Mouse (Mus musculus) adrenal gland (tissue): Measurements from ENCODE around the gene Fxyd4.

Experiments
- intact Hi-C: fragments of 180-260 bp; cut with DNase I; formaldehyde crosslinking; loops from one replicate; pipeline ENCODE4 v1.15.1; 2025

Fxyd4 gene

GRCm38 (mm10) chr6:117920659-117921640 is 16.5 kb downstream of the Fxyd4 start:
- intact Hi-C loops, result no loop called here

GRCm38 (mm10) chr6:117918043-117918442 is 19.4 kb downstream of the Fxyd4 start:
- intact Hi-C loops, result no loop called here

- intact Hi-C loops, result loop anchor here (2.0 kb wide), 1 partner anchor 39 kb away; no protein-coding TSS in a partner anchor
Measured at GRCm38 (mm10) chr6:117917576-117917975, 19.9 kb downstream of the Fxyd4 start.

GRCm38 (mm10) chr6:117916737-117917426 is 20.6 kb downstream of the Fxyd4 start:
- intact Hi-C loops, result loop anchor here (2.0 kb wide), 1 partner anchor 38 kb away; no protein-coding TSS in a partner anchor

GRCm38 (mm10) chr6:117916205-117916736 is 21.2 kb downstream of the Fxyd4 start:
- intact Hi-C loops, result loop anchor here (2.0 kb wide), 1 partner anchor 37 kb away; no protein-coding TSS in a partner anchor

- intact Hi-C loops, result no loop called here
Measured at GRCm38 (mm10) chr6:117914541-117914940, 23.0 kb downstream of the Fxyd4 start.

GRCm38 (mm10) chr6:117910120-117910661 is 27.3 kb downstream of the Fxyd4 start:
- intact Hi-C loops, result no loop called here

- intact Hi-C loops, result no loop called here
Measured at GRCm38 (mm10) chr6:117908424-117908900, 29.0 kb downstream of the Fxyd4 start.

GRCm38 (mm10) chr6:117907979-117908355 is 29.5 kb downstream of the Fxyd4 start:
- intact Hi-C loops, result no loop called here

GRCm38 (mm10) chr6:117907301-117907978 is 30.1 kb downstream of the Fxyd4 start:
- intact Hi-C loops, result no loop called here

GRCm38 (mm10) chr6:117906590-117907271 is 30.8 kb downstream of the Fxyd4 start:
- intact Hi-C loops, result no loop called here

- intact Hi-C loops, result no loop called here
Measured at GRCm38 (mm10) chr6:117906015-117906531, 31.4 kb downstream of the Fxyd4 start.

- intact Hi-C loops, result no loop called here
Measured at GRCm38 (mm10) chr6:117905260-117905930, 32.1 kb downstream of the Fxyd4 start.

- intact Hi-C loops, result no loop called here
Measured at GRCm38 (mm10) chr6:117903836-117904235, 33.7 kb downstream of the Fxyd4 start.

- intact Hi-C loops, result no loop called here
Measured at GRCm38 (mm10) chr6:117902556-117902955, 34.9 kb downstream of the Fxyd4 start.

- intact Hi-C loops, result no loop called here
Measured at GRCm38 (mm10) chr6:117901510-117902402, 35.7 kb downstream of the Fxyd4 start.

GRCm38 (mm10) chr6:117900126-117901080 is 37.1 kb downstream of the Fxyd4 start, which contains the start of gene Hnrnpf:
Gene Hnrnpf, plus strand, starts transcription at chr6:117900324.
- intact Hi-C loops, result no loop called here
